Mouse (Mus musculus): ENCODE data around the gene Cfap43. TPM values are rescaled to one million over a fixed set of nuclear protein-coding genes. Genes with fewer than 3 reads are reported as not detected.

Cfap43 gene
- total RNA-seq, 1 experiment: 1.5 TPM

DNA sequence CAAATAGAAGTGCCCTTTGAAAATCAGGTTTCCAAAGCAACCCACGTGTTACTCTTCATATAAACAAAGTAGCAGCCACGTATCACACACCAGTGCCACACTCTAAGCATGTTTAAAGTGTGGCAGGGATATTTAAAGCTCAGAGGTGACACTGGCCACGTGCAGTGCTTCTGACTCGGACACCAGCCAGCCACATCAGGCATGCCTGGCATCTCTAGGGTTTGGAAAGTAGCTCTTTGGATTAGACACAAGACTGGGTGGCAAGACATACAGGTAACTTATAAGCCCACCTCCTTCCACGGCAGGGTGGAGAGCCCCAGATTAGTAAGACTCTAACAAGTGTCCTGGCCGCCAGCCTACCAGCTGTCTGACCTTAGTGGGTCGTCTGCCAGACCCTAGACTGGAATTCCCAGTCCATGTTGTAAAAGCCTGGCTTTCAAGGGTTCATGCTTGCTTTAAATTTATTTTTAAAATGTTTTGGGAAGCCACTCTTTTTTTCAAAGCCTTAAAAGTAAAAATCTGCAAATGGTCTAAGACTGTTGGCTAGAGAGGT, 33.8 kb downstream of the Cfap43 start:
- TF ChIP-seq ZC3H11A (IDR thresholded peaks at IDR 0.05; ENCODE audit: borderline replicate concordance, low read depth, low read length): no peak
- no peak overlapping the region for H3K4me3 ChIP-seq (ENCODE audit: insufficient read depth in 1 of 2, low read depth in 1 of 2, low read length in 2 of 2, poor library complexity in 1 of 2, severe bottlenecking in 1 of 2)
- H3K9ac ChIP-seq (ENCODE audit: insufficient read depth, low read depth, low read length, poor library complexity, severe bottlenecking): no peak overlapping the region
- no peak for DNase-seq (ENCODE audit: low read depth, low spot score)
- no peaks in the 10 kb centered on the region for H3K36me3 ChIP-seq (ENCODE audit: control insufficient read depth, insufficient read depth, low read length, poor library complexity, severe bottlenecking)
- no peaks in the 10 kb centered on the region for H3K9me3 ChIP-seq (ENCODE audit: control insufficient read depth, insufficient read depth, low read depth, low read length)
- no peak overlapping the region for H3K27ac ChIP-seq (ENCODE audit: insufficient read depth, low read depth, low read length, poor library complexity, severe bottlenecking)
- H3K4me1 ChIP-seq (ENCODE audit: control insufficient read depth in 2 of 2, insufficient read depth in 2 of 2, low read length in 2 of 2, poor library complexity in 1 of 2): no peaks in the 10 kb centered on the region
- in situ Hi-C loops (cut with MboI; ENCODE audit: low sequenced_read_pairs in 2 of 2, unreplicated experiment in 2 of 2): no loop called here

DNA sequence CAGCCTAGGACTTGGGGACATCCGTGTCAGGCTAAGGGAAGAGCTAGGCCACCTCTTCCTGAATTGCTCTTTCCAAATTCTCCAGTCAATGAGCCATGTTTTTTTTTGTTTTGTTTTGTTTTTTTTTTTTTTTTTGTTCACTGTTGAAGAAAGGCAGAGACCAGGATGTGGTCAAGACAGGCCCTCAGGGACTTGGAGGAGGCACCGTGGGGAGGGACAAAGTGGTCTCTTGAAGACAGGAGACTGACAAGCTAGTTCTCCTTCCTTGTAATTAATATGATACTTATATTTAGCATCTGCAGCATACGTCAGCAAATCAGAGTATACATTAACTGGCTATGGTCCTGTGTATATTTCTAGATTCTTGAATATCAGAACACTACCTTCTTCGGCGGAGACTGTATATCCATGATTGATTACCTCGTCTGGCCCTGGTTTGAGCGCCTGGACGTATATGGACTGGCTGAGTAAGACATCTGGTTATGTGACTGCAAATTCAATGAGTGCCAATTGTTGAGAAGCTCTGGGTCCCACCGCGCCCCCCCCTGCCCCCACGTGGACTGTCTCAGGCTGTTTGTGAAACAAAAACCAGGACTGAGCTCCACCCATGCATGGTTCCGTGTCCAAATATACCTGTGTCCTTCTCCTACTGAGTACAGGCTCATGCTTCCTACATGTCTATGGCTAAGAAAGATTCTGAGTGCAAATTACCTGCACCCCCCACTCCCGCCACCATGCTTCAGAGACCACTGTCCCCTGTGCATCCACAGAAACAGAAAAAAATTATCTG, 34.6 kb downstream of the Cfap43 start:
- no peak overlapping the region for H3K4me3 ChIP-seq (ENCODE audit: insufficient read depth in 1 of 2, low read depth in 1 of 2, low read length in 2 of 2, poor library complexity in 1 of 2, severe bottlenecking in 1 of 2)
- in situ Hi-C loops (cut with MboI; ENCODE audit: low sequenced_read_pairs in 2 of 2, unreplicated experiment in 2 of 2): loop anchor here in 1 of 2 experiments (5.0 kb wide), 1 partner anchor 43 kb away; no protein-coding TSS in a partner anchor
- H3K27ac ChIP-seq (ENCODE audit: insufficient read depth, low read depth, low read length, poor library complexity, severe bottlenecking): no peak overlapping the region
- no peaks in the 10 kb centered on the region for H3K36me3 ChIP-seq (ENCODE audit: control insufficient read depth, insufficient read depth, low read length, poor library complexity, severe bottlenecking)
- H3K9me3 ChIP-seq (ENCODE audit: control insufficient read depth, insufficient read depth, low read depth, low read length): no peaks in the 10 kb centered on the region
- H3K4me1 ChIP-seq (ENCODE audit: control insufficient read depth in 2 of 2, insufficient read depth in 2 of 2, low read length in 2 of 2, poor library complexity in 1 of 2): no peaks in the 10 kb centered on the region
- no peak for DNase-seq (ENCODE audit: low read depth, low spot score)
- H3K9ac ChIP-seq (ENCODE audit: insufficient read depth, low read depth, low read length, poor library complexity, severe bottlenecking): no peak overlapping the region
- TF ChIP-seq HCFC1 (IDR thresholded peaks at IDR 0.05; ENCODE audit: borderline replicate concordance, insufficient read depth, low read length): no peak
- no peak for TF ChIP-seq CHD2 (IDR thresholded peaks at IDR 0.05; ENCODE audit: low read depth, low read length)
- TF ChIP-seq MAFK (IDR thresholded peaks at IDR 0.05; ENCODE audit: insufficient read depth, low read depth, low read length): no peak
- TF ChIP-seq ZC3H11A (IDR thresholded peaks at IDR 0.05; ENCODE audit: borderline replicate concordance, low read depth, low read length): no peak
- TF ChIP-seq ZNF384 (IDR thresholded peaks at IDR 0.05; ENCODE audit: low read depth, low read length): no peak

DNA sequence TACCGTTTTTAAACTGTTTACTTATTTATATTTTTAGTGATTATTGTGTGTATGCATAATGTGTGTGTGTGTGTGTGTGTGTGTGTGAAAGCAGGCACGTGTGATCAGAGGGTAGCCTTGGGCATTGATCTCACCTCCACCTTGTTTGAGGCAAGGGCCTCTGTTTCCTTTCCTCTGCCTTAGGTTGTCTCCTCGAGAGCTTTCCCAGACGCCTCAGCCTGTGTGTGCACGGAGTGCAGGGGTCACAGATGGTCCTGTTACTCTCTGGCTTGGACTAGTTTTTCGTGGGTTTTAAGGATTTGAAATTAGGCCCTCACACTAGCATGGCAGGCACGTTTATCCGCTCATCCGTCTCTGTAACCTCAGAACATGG, 36.2 kb downstream of the Cfap43 start:
- Histone ChIP-seq H3K9ac (ENCODE audit: insufficient read depth, low read depth, low read length, poor library complexity, severe bottlenecking) (no peak overlapping the region), H3K4me3 (ENCODE audit: insufficient read depth in 1 of 2, low read depth in 1 of 2, low read length in 2 of 2, poor library complexity in 1 of 2, severe bottlenecking in 1 of 2) (no peak overlapping the region), H3K36me3 (ENCODE audit: control insufficient read depth, insufficient read depth, low read length, poor library complexity, severe bottlenecking) (no peaks in the 10 kb centered on the region), H3K27ac (ENCODE audit: insufficient read depth, low read depth, low read length, poor library complexity, severe bottlenecking) (no peak overlapping the region), H3K9me3 (ENCODE audit: control insufficient read depth, insufficient read depth, low read depth, low read length) (no peaks in the 10 kb centered on the region), H3K4me1 (ENCODE audit: control insufficient read depth in 2 of 2, insufficient read depth in 2 of 2, low read length in 2 of 2, poor library complexity in 1 of 2) (no peaks in the 10 kb centered on the region)
- in situ Hi-C loops (cut with MboI; ENCODE audit: low sequenced_read_pairs in 2 of 2, unreplicated experiment in 2 of 2): loop anchor here in 1 of 2 experiments (5.0 kb wide), 1 partner anchor 44 kb away; no protein-coding TSS in a partner anchor
- no peak for DNase-seq (ENCODE audit: low read depth, low spot score)
- TF ChIP-seq CHD2 (IDR thresholded peaks at IDR 0.05; ENCODE audit: low read depth, low read length) (no peak), ZC3H11A (IDR thresholded peaks at IDR 0.05; ENCODE audit: borderline replicate concordance, low read depth, low read length) (no peak), MAFK (IDR thresholded peaks at IDR 0.05; ENCODE audit: insufficient read depth, low read depth, low read length) (no peak), HCFC1 (IDR thresholded peaks at IDR 0.05; ENCODE audit: borderline replicate concordance, insufficient read depth, low read length) (no peak), ZNF384 (IDR thresholded peaks at IDR 0.05; ENCODE audit: low read depth, low read length) (no peak)

DNA sequence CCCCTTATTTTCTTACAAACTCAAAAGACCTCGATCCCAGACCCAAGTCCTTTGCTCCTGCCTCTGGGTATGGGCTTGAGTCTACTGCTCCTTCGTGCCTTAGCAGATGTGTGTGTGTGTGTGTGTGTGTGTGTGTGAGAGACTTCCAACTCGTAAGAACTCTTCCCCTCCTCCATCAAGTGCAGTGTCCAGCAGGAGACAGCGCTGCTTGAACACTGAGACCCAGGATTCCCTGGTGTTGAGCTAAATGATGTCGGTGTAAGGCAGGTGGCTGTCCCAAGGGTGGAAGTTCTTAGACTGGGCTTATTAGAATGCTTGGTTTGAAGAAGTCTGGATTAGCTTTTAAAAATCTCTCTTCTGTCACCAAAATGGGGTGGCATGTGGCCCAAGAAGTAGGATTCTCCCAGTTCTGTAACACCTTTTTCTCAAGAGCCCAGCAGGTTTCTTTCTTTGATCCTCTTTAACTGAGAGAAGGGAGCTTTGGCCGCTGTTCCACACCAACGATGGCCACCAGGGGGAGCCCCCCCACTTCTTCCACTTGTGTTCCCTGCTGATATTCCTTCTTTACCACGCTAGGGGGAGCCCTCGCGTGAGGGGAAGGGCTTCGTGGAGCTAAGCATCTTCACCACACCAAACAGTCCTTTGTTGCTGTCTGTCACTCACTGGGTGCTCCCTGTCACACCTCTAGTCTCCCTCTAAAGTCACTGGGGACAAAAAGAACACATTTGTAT, 36.8 kb downstream of the Cfap43 start:
- no peaks in the 10 kb centered on the region for H3K4me1 ChIP-seq (ENCODE audit: control insufficient read depth in 2 of 2, insufficient read depth in 2 of 2, low read length in 2 of 2, poor library complexity in 1 of 2)
- no peak for TF ChIP-seq MAFK (IDR thresholded peaks at IDR 0.05; ENCODE audit: insufficient read depth, low read depth, low read length)
- 0 out of 2 replicates have a peak, but pooled peaks have one; percentile 28 for TF ChIP-seq ZNF384 (IDR thresholded peaks at IDR 0.05; ENCODE audit: low read depth, low read length)
- TF ChIP-seq CHD2 (IDR thresholded peaks at IDR 0.05; ENCODE audit: low read depth, low read length): no peak
- peak; percentile 91 for TF ChIP-seq ZC3H11A (IDR thresholded peaks at IDR 0.05; ENCODE audit: borderline replicate concordance, low read depth, low read length)
- no peaks in the 10 kb centered on the region for H3K9me3 ChIP-seq (ENCODE audit: control insufficient read depth, insufficient read depth, low read depth, low read length)
- DNase-seq (ENCODE audit: low read depth, low spot score): peak; percentile 88
- H3K4me3 ChIP-seq (ENCODE audit: insufficient read depth in 1 of 2, low read depth in 1 of 2, low read length in 2 of 2, poor library complexity in 1 of 2, severe bottlenecking in 1 of 2): no peak overlapping the region
- no peak overlapping the region for H3K27ac ChIP-seq (ENCODE audit: insufficient read depth, low read depth, low read length, poor library complexity, severe bottlenecking)
- in situ Hi-C loops (cut with MboI; ENCODE audit: low sequenced_read_pairs in 2 of 2, unreplicated experiment in 2 of 2): loop anchor here in 1 of 2 experiments (5.0 kb wide), 1 partner anchor 45 kb away; no protein-coding TSS in a partner anchor
- no peaks in the 10 kb centered on the region for H3K36me3 ChIP-seq (ENCODE audit: control insufficient read depth, insufficient read depth, low read length, poor library complexity, severe bottlenecking)
- no peak overlapping the region for H3K9ac ChIP-seq (ENCODE audit: insufficient read depth, low read depth, low read length, poor library complexity, severe bottlenecking)

Measured in ES-E14 (cell line).